Comparison of ENCODE assay signal across 9 mouse cellular contexts in the genomic region with DNA sequence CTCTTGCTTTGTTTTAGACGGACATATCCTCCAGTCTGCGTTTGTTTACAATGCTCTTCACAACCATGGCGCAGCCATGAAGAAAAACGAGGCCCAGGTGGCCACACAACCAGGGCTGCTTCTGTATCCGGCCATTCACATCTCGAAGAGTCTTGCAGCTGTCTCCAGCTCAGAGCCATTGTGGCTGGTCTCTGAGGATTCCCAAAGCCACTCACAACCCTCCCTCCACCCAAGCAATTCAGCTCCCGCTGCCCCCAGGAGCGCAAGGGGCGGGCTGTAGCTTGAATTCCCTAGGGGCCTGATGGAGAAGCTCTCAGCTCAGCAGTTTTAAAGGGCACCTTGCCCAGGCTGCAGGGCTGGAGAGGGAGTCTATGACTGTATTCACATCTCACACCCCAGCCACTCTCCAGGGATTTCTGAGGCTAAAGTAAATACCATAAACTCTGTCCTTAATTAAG. TPM values are rescaled to one million over a fixed set of nuclear protein-coding genes. Genes with fewer than 3 reads are reported as not detected.
DNase-seq lines count a peak whose midpoint lies in the region; ATAC-seq lines count a peak whose summit lies in the region.
"Had no signal": no experiment of that assay in that cellular context is flagged by ENCODE, and none has a peak within 500 bp of the region (broad histone marks: within the 10 kb centered on the region; RNA-seq: fewer than 3 reads in every experiment).

No protein-coding gene starts in this region.

- 5% methylated on average over 9 of the region's 9 CpGs for WGBS in embryonic facial prominence, embryonic 10.5 days
- 7% methylated on average over 9 of the region's 9 CpGs for WGBS in intestine, embryonic 14.5 days
- under 1% methylated on average over 9 of the region's 9 CpGs for WGBS in neural tube, embryonic 13.5 days

- H3K9me3 ChIP-seq in embryonic facial prominence, embryonic 10.5 days: no peaks in the 10 kb centered on the region
- H3K9me3 ChIP-seq in intestine, embryonic 14.5 days (ENCODE audit: control insufficient read depth, low read length): no peaks in the 10 kb centered on the region
- H3K9me3 ChIP-seq in neural tube, embryonic 13.5 days: no peaks in the 10 kb centered on the region

- DNase-seq in cerebellum, adult 18-20 months: peak; percentile 35 to 42
- no peak for DNase-seq in cerebellum, postnatal 36 days
- DNase-seq in embryonic facial prominence, embryonic 10.5 days (ENCODE audit: low spot score): peak; percentile 39
- DNase-seq in gastrocnemius, postnatal 36 days: peak; percentile 63 to 72
- DNase-seq in intestine, embryonic 14.5 days (ENCODE audit: low spot score): peak; percentile 65
- peak; percentile 41 to 55 for DNase-seq in left cerebral cortex, adult 18-20 months (ENCODE audit: low spot score in 2 of 2)

- H3K4me3 ChIP-seq in embryonic facial prominence, embryonic 10.5 days: peak overlapping the region; percentile 40
- no peak overlapping the region for H3K4me3 ChIP-seq in intestine, embryonic 14.5 days (ENCODE audit: low read depth, low read length)
- H3K4me3 ChIP-seq in neural tube, embryonic 13.5 days: peak overlapping the region; percentile 12; the same call in 1 of the 2 replicates

- no peaks in the 10 kb centered on the region for H3K27me3 ChIP-seq in embryonic facial prominence, embryonic 10.5 days (replicated peaks; ENCODE audit: low read depth, poor library complexity, severe bottlenecking)
- no peaks in the 10 kb centered on the region for H3K27me3 ChIP-seq in intestine, embryonic 14.5 days (replicated peaks; ENCODE audit: control insufficient read depth, insufficient read depth, low read length)
- H3K27me3 ChIP-seq in neural tube, embryonic 13.5 days: no peaks in the 10 kb centered on the region
- H3K27me3 ChIP-seq: CH12.LX had no signal

- peak overlapping the region; percentile 69 for H3K27ac ChIP-seq in embryonic facial prominence, embryonic 10.5 days (replicated peaks)
- H3K27ac ChIP-seq in intestine, embryonic 14.5 days (ENCODE audit: low read depth): peak overlapping the region; percentile 64
- peak overlapping the region; percentile 85 for H3K27ac ChIP-seq in neural tube, embryonic 13.5 days (replicated peaks)

- H3K4me2 ChIP-seq in intestine, embryonic 14.5 days (ENCODE audit: low read length): peak overlapping the region; percentile 33
- H3K4me2 ChIP-seq in neural tube, embryonic 13.5 days: peak overlapping the region; percentile 52

- ATAC-seq in intestine, embryonic 14.5 days (replicated peaks; ENCODE audit: low FRiP score, low TSS enrichment, low read depth): peak; percentile 43; the same call in 1 of the 2 replicates
- peak; percentile 90 for ATAC-seq in neural tube, embryonic 13.5 days (ENCODE audit: low read depth)
- ATAC-seq in megakaryocyte-erythroid progenitor cell, adult 5-6 weeks (replicated peaks; ENCODE audit: low FRiP score, low TSS enrichment, poor library complexity, severe bottlenecking): no peak

- no peak overlapping the region for H3K9ac ChIP-seq in intestine, embryonic 14.5 days (ENCODE audit: low read length)
- 0 out of 2 replicates have a peak overlapping the region, but pooled peaks have one; percentile 1 for H3K9ac ChIP-seq in neural tube, embryonic 13.5 days

- H3K36me3 ChIP-seq in embryonic facial prominence, embryonic 10.5 days (replicated peaks): no peaks in the 10 kb centered on the region
- H3K36me3 ChIP-seq in intestine, embryonic 14.5 days (ENCODE audit: control insufficient read depth, insufficient read depth, low read length): no peaks in the 10 kb centered on the region
- no peaks in the 10 kb centered on the region for H3K36me3 ChIP-seq in neural tube, embryonic 13.5 days

- intact Hi-C loops in gastrocnemius, postnatal 36 days (cut with DNase I): no loop called here

- peaks cover 26% of the 10 kb centered on the region for H3K4me1 ChIP-seq in embryonic facial prominence, embryonic 10.5 days
- peaks cover 10% of the 10 kb centered on the region for H3K4me1 ChIP-seq in intestine, embryonic 14.5 days (replicated peaks; ENCODE audit: control insufficient read depth, insufficient read depth, low read length)
- peaks cover 33% of the 10 kb centered on the region for H3K4me1 ChIP-seq in neural tube, embryonic 13.5 days (replicated peaks)

RNA-seq across cellular contexts. Expression of gene Sgk1, which starts 41.5 kb away (rescaled TPM):
- polyA plus RNA-seq in embryonic facial prominence, embryonic 10.5 days (2016; fragmentation: Nextera tagmentation; extraction: Ambion mirVana): 18.7 and 23.3 TPM in 2 replicates
- total RNA-seq in gastrocnemius, postnatal 36 days (2021): 100 to 1,000 TPM; 192 to 226 TPM
- polyA plus RNA-seq in intestine, embryonic 14.5 days (2014; fragmentation: Nextera tagmentation; extraction: Ambion mirVana): 27.7 and 29.6 TPM in 2 replicates
- 100 to 1,000 TPM in 1 of 2 experiments, 10 to 100 TPM in 1; 77.2 to 101 TPM for total RNA-seq in left cerebral cortex, adult 18-20 months (2021)
- polyA plus RNA-seq in neural tube, embryonic 13.5 days (2015; fragmentation: Nextera tagmentation; extraction: Ambion mirVana): 30.9 and 34.7 TPM in 2 replicates
- 1.1 and 9.7 TPM in 2 replicates for total RNA-seq in megakaryocyte-erythroid progenitor cell, adult 5-6 weeks (2014; fragmentation: Nextera tagmentation)
- 5.5 and 8.1 TPM in 2 replicates for total RNA-seq in megakaryocyte-erythroid progenitor cell, adult 5-6 weeks (2017)

Comparison
In these comparisons a context has a peak if more than half of its experiments do, and no peak if none do; other contexts are left out.
1. DNase-seq: peak in cerebellum, adult 18-20 months (2 of 2), embryonic facial prominence, embryonic 10.5 days (single experiment), gastrocnemius, postnatal 36 days (2 of 2), intestine, embryonic 14.5 days (single experiment) and left cerebral cortex, adult 18-20 months (2 of 2); none in cerebellum, postnatal 36 days (0 of 2).
2. RNA of gene Sgk1, which starts 41.5 kb away (total RNA-seq): 192 to 226 TPM in gastrocnemius, postnatal 36 days and 77.2 to 101 TPM in left cerebral cortex, adult 18-20 months; 1.1 to 9.7 TPM in megakaryocyte-erythroid progenitor cell, adult 5-6 weeks; every median in the first group is over 4 times any median in the second.
3. Peak in every context shown above with its lines, with median percentiles within 50 percentile points of each other: H3K27ac ChIP-seq.